Mouse (Mus musculus): ENCODE data around the gene Apela.

DNA sequence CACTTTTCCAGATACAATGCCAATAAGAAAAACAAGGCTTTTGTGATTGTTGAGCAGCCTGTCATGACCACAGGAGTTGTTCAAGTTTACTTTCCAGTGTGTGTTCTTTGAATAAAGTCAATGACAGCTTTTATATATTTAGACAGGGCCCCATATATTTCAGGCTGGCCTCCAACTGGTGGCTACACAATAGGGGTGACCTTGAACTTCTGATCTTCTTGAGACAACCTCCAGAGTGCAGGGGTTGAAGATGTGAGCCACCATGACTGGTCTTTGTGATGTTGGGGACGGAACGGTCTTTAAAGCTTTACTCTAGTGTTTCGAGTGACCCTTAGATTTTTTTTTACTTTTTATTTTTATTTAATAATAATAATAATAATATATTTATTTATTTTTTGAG, 28.5 kb upstream of the Apela start:
- no peak for TF ChIP-seq POLR2A (IDR thresholded peaks at IDR 0.05; ENCODE audit: low read depth, low read length)
- TF ChIP-seq CTCF (IDR thresholded peaks at IDR 0.05; ENCODE audit: extremely low read depth, insufficient read depth, insufficient read length, insufficient replicate concordance), result no peak

Data from spleen, adult 2 months (tissue).